Mouse (Mus musculus) small intestine, adult 2 months (tissue): ENCODE results near the gene Ptch1.

Experiments used
- CTCF ChIP-seq: fragments of 200-500 bp; IDR thresholded peaks from 2 replicates; pipeline ENCODE4 v1.5.1; 2012; ENCODE audit warnings: low read depth, mild to moderate bottlenecking, control low read depth, inconsistent platforms, low read length, moderate library complexity, mixed read lengths; ENCODE audit not compliant: insufficient replicate concordance, insufficient read length; ENCODE audit errors: extremely low read depth
- POLR2A ChIP-seq: fragments of 200-500 bp; IDR thresholded peaks from 2 replicates; pipeline ENCODE4 v1.6.1; 2012; ENCODE audit warnings: low read depth, mild to moderate bottlenecking, control low read depth, inconsistent platforms, low read length, moderate library complexity

DNA sequence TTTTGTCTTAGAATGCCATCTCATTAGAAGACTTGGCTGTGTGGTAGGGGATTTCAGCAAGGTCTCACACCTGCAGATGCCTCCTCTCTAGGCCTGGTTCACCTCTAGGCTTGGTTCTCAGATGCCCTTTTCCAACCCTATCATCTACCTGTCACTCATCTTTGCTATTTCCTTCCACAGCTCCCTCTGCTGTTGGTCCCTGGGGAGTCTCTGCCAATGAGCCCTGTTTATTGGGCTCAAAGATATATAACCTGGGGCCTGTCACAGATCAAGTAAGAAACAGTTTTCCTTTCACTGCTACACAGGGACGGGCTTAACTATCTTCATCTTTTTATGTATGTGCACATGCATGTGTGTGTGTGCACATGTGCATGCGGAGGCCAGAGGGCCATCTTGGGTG lies 71.0 kb downstream of the Ptch1 start:
- TF ChIP-seq CTCF (no peak), POLR2A (no peak)
